Mouse (Mus musculus) liver, embryonic 15.5 days (tissue): Measurements from ENCODE around the gene Fam122a. TPM values are rescaled to one million over a fixed set of nuclear protein-coding genes. Genes with fewer than 3 reads are reported as not detected.

ENCODE experiments used
- ATAC-seq: fragments of 200-750 bp; cut with Nextera tagmentation; 2 replicates; pipeline ENCODE4 v1.8.0; 2017; ENCODE audit warnings: moderate number of reproducible peaks, mild to moderate bottlenecking, moderate library complexity; ENCODE audit not compliant: insufficient read depth
- H3K27ac ChIP-seq: fragments of 300-500 bp; sonication (generic); replicated peaks from 2 replicates; pipeline ENCODE4 v1.5.1; 2015; ENCODE audit warnings: mild to moderate bottlenecking, inconsistent platforms
- H3K27me3 ChIP-seq: fragments of 300-500 bp; sonication (generic); 2 replicates; pipeline ENCODE4 v1.6.1; 2015; ENCODE audit warnings: mild to moderate bottlenecking, inconsistent platforms
- H3K36me3 ChIP-seq: fragments of 300-500 bp; sonication (generic); replicated peaks from 2 replicates; pipeline ENCODE4 v1.6.1; 2015; ENCODE audit warnings: moderate library complexity, mild to moderate bottlenecking, inconsistent platforms
- H3K4me1 ChIP-seq: fragments of 300-500 bp; sonication (generic); replicated peaks from 2 replicates; pipeline ENCODE4 v1.6.1; 2015; ENCODE audit warnings: inconsistent platforms
- H3K4me2 ChIP-seq: fragments of 300-500 bp; sonication (generic); 2 replicates; pipeline ENCODE4 v1.6.1; 2015; ENCODE audit warnings: moderate library complexity, mild to moderate bottlenecking, inconsistent platforms
- H3K4me3 ChIP-seq: fragments of 300-500 bp; sonication (generic); replicated peaks from 2 replicates; pipeline ENCODE4 v1.5.1; 2015; ENCODE audit warnings: mild to moderate bottlenecking, inconsistent platforms
- H3K9ac ChIP-seq: fragments of 300-500 bp; sonication (generic); 2 replicates; pipeline ENCODE4 v1.6.1; 2015; ENCODE audit warnings: moderate library complexity, mild to moderate bottlenecking, inconsistent platforms
- H3K9me3 ChIP-seq: fragments of 300-500 bp; sonication (generic); replicated peaks from 2 replicates; pipeline ENCODE4 v1.6.1; 2016; ENCODE audit warnings: inconsistent platforms
- WGBS: fragments of 180-500 bp; shearing (Covaris S2); methylation state at CpG from one replicate; pipeline ENCODE4 v1.1.7; 2015; ENCODE audit warnings: mixed read lengths; ENCODE audit not compliant: insufficient replicate concordance; 5-methylcytosine and 5-hydroxymethylcytosine counted together
- polyA plus RNA-seq: library from polyadenylated mRNA; unstranded; fragments of >200 nt; fragmentation: Nextera tagmentation; extraction: Ambion mirVana; gene quantifications from 2 replicates; pipeline ENCODE4 v1.2.1, GENCODE M21; 2015

The Fam122a gene
- polyA plus RNA-seq, 1 experiment from 2014 or later = 25.7 TPM

DNA sequence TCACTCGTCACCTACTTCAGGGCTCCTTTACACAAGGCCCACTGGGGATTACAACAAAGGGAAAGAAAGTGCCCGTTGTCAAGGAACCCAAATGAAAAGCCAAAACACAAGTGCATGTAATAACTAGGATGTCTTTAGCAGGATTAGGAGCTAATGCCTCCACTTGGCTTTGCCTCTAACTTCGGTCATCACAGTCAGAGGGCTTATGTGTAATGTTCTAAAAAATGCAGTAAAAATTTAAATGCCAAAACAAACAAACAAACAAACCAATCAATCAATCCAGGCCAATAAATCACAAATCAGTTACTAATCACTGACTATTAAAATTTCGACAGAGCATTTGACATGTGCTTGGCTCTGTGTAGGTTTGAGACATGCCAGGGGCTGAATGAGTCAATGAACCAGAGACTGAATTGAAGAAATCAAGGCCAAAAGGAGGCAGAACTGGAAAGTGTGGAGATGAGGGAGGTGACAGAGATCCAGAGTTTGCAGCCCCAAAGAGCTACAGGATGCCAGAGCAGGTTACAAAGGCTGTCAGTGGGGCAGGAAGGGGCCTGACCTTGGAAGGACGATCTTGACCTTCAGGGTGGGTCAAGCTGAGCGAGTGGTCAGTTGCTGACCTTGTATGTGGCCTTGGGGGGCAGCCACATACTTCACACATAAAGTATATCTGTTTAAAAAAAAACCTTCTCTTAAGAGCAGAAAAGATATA lies 21.8 kb downstream of the Fam122a start:
- no peak for ATAC-seq
- Histone ChIP-seq H3K36me3 (no peaks in the 10 kb centered on the region), H3K9me3 (no peaks in the 10 kb centered on the region), H3K27ac (no peak overlapping the region), H3K27me3 (no peaks in the 10 kb centered on the region), H3K4me2 (no peak overlapping the region), H3K9ac (no peak overlapping the region), H3K4me1 (peaks cover 32% of the 10 kb centered on the region), H3K4me3 (no peak overlapping the region)
- WGBS = 68% methylated on average over 6 of the region's 6 CpGs

DNA sequence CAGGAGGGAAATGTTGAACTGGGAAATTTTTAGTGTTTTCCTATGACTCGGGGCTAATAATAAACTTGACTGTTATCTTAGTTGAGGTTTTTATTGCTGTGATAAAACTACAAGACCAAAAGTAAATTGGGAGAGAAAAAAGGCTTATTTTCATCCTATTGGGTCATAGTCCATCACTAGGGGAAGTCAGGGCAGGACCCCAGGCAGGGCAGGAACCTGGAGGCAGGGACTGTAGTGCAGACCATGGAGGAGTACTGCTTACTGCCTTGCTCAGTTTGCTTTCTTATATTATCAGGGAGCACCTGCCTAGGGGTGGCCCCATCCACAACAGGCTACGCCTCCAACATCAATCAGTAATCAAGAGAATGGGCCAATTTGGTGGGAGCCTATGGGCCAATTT lies 22.7 kb downstream of the Fam122a start:
- 45% methylated on average over 2 of the region's 2 CpGs for WGBS
- no peak overlapping the region for H3K4me2 ChIP-seq
- no peak for ATAC-seq

GRCm38 (mm10) chr19:24453379-24453778 lies 23.8 kb downstream of the Fam122a start:
- 82% methylated on average over 13 of the region's 13 CpGs for WGBS
- Histone ChIP-seq H3K27me3 (no peaks in the 10 kb centered on the region), H3K4me3 (no peak overlapping the region), H3K9ac (no peak overlapping the region), H3K36me3 (no peaks in the 10 kb centered on the region), H3K4me2 (no peak overlapping the region), H3K4me1 (peaks cover 32% of the 10 kb centered on the region), H3K9me3 (no peaks in the 10 kb centered on the region), H3K27ac (no peak overlapping the region)
- ATAC-seq = no peak

More for the DNA sequence above, 22.7 kb downstream of the Fam122a start:
- Histone ChIP-seq H3K9me3 (no peaks in the 10 kb centered on the region), H3K36me3 (no peaks in the 10 kb centered on the region), H3K27me3 (no peaks in the 10 kb centered on the region), H3K4me1 (peaks cover 32% of the 10 kb centered on the region), H3K9ac (no peak overlapping the region), H3K27ac (no peak overlapping the region), H3K4me3 (no peak overlapping the region)

DNA sequence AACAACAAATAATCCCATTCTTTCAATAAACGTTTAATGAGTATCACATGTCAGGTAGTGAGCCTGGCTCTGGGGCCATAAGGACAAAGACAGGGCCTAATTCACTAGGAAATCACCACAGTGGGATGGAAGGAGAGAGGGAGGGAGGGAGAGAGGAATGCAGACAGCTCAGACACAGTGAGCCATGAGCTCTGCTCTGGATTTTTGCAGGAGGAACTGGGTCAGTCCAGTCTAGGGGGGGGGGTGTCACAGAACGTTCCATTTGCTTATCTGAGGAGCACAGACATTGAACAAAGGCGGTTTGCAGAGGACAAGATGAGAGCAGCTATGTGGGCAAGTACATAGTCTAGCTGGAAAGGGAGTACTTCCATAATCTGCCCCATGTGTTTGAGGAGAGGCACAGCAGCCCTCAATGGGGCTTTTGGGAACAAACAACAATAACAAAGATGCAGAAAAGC lies 24.7 kb downstream of the Fam122a start:
- Histone ChIP-seq H3K4me3 (no peak overlapping the region), H3K27me3 (no peaks in the 10 kb centered on the region), H3K27ac (0 out of 2 replicates have a peak overlapping the region, but pooled peaks have one; percentile 33), H3K4me2 (peak overlapping the region; percentile 18; the same call in 1 of the 2 replicates), H3K4me1 (peaks cover 32% of the 10 kb centered on the region), H3K9me3 (no peaks in the 10 kb centered on the region), H3K36me3 (no peaks in the 10 kb centered on the region), H3K9ac (no peak overlapping the region)
- peak; percentile 82 for ATAC-seq
- 22% methylated on average over 3 of the region's 3 CpGs for WGBS

GRCm38 (mm10) chr19:24451626-24452025 lies 25.5 kb downstream of the Fam122a start:
- Histone ChIP-seq H3K4me1 (peaks cover 32% of the 10 kb centered on the region), H3K9ac (no peak overlapping the region), H3K4me2 (no peak overlapping the region), H3K27me3 (no peaks in the 10 kb centered on the region), H3K27ac (no peak overlapping the region), H3K4me3 (no peak overlapping the region), H3K9me3 (no peaks in the 10 kb centered on the region), H3K36me3 (no peaks in the 10 kb centered on the region)
- WGBS = 77% methylated on average over 3 of the region's 3 CpGs
- no peak for ATAC-seq

GRCm38 (mm10) chr19:24450740-24451139 lies 26.4 kb downstream of the Fam122a start:
- Histone ChIP-seq H3K4me3 (no peak overlapping the region), H3K36me3 (no peaks in the 10 kb centered on the region), H3K27me3 (no peaks in the 10 kb centered on the region), H3K27ac (no peak overlapping the region), H3K9ac (no peak overlapping the region), H3K4me1 (peaks cover 32% of the 10 kb centered on the region), H3K4me2 (no peak overlapping the region), H3K9me3 (no peaks in the 10 kb centered on the region)
- WGBS = 67% methylated on average over 8 of the region's 8 CpGs
- ATAC-seq = no peak

DNA sequence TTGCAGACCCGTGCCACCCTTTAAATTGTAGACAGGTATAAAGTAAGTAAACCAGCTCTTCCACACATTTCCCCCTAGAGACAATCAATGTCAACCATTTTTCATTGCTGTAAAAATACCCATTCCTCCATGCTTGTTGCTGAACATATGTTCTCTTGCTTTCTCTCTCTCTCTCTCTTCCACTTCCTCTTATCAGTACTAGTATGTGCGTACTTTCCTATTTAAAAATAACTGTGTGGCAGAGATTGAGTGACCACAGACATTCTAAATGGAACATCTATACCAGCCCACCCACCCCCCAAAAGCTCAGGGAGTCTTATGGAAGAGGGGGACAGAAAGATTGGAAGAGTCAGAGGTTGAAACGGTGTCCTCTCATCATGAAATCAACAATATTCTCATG lies 32.8 kb downstream of the Fam122a start:
- no peak for ATAC-seq
- H3K9ac ChIP-seq = no peak overlapping the region
- no peak overlapping the region for H3K4me3 ChIP-seq
- WGBS = 63% methylated on average over 3 of the region's 3 CpGs
- H3K9me3 ChIP-seq = no peaks in the 10 kb centered on the region
- H3K27me3 ChIP-seq = no peaks in the 10 kb centered on the region
- no peak overlapping the region for H3K4me2 ChIP-seq
- H3K27ac ChIP-seq = no peak overlapping the region
- H3K4me1 ChIP-seq = 0 out of 2 replicates have a peak, but pooled peaks cover 3% of the 10 kb centered on the region
- H3K36me3 ChIP-seq = no peaks in the 10 kb centered on the region; the same call in 1 of the 2 replicates

DNA sequence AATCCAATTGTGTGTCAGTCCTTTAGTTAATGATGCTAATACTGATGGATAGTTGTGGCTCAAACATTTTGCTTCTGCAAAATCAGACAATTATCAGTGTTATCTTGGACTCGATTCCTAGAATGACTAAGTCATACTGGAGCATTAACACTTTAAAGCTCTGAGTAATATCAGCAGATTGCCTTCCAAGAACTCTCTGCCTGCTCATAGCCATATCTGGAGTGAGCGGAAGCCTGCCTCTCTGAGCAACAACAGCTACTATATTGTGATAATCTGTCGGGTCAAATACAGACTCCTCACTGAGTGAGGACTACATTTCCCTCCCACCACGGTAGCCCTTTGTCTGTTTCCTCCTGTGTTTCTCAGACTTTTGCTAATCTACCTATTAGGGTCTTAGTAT lies 37.4 kb downstream of the Fam122a start:
- Histone ChIP-seq H3K4me1 (0 out of 2 replicates have a peak, but pooled peaks cover 3% of the 10 kb centered on the region), H3K4me3 (no peak overlapping the region), H3K36me3 (no peaks in the 10 kb centered on the region; the same call in 1 of the 2 replicates), H3K27me3 (no peaks in the 10 kb centered on the region), H3K9ac (no peak overlapping the region), H3K27ac (no peak overlapping the region), H3K4me2 (no peak overlapping the region), H3K9me3 (no peaks in the 10 kb centered on the region)
- no peak for ATAC-seq
- 26% methylated on average over 4 of the region's 4 CpGs for WGBS

DNA sequence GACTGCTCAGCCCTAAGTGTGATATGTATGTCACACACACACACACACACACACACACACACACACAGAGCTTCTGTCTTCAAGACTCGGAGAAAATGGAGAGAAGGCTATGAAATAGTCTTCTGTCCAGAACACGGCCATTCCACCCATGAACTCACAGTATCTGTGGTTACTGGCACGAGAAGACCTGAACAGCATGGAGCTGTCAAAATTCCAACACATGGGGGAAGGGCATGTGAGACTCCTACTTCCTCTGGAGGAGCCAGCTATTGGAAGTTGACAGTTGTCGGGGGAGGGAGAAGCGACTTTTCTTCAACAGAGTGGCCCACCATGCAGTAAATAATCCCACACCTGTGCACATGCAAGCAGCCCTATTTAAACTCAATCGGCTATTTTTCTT lies 42.9 kb downstream of the Fam122a start:
- 71% methylated on average over 6 of the region's 6 CpGs for WGBS
- Histone ChIP-seq H3K27me3 (no peaks in the 10 kb centered on the region), H3K9ac (no peak overlapping the region), H3K4me1 (no peaks in the 10 kb centered on the region), H3K4me3 (no peak overlapping the region), H3K9me3 (no peaks in the 10 kb centered on the region), H3K4me2 (no peak overlapping the region), H3K36me3 (no peaks in the 10 kb centered on the region), H3K27ac (no peak overlapping the region)
- ATAC-seq = no peak

GRCm38 (mm10) chr19:24432447-24432846 lies 44.7 kb downstream of the Fam122a start:
- H3K27ac ChIP-seq = no peak overlapping the region
- H3K4me3 ChIP-seq = no peak overlapping the region
- H3K4me2 ChIP-seq = no peak overlapping the region
- 44% methylated on average over 5 of the region's 5 CpGs for WGBS
- no peaks in the 10 kb centered on the region for H3K27me3 ChIP-seq
- H3K36me3 ChIP-seq = no peaks in the 10 kb centered on the region
- no peak overlapping the region for H3K9ac ChIP-seq
- no peaks in the 10 kb centered on the region for H3K4me1 ChIP-seq
- no peak for ATAC-seq
- H3K9me3 ChIP-seq = no peaks in the 10 kb centered on the region

GRCm38 (mm10) chr19:24431381-24431780 lies 45.8 kb downstream of the Fam122a start:
- WGBS = 72% methylated on average over 2 of the region's 2 CpGs
- Histone ChIP-seq H3K36me3 (no peaks in the 10 kb centered on the region), H3K4me2 (no peak overlapping the region), H3K27ac (0 out of 2 replicates have a peak overlapping the region, but pooled peaks have one; percentile 4), H3K9me3 (no peaks in the 10 kb centered on the region), H3K4me3 (no peak overlapping the region), H3K4me1 (0 out of 2 replicates have a peak, but pooled peaks cover 3% of the 10 kb centered on the region), H3K9ac (no peak overlapping the region), H3K27me3 (no peaks in the 10 kb centered on the region)
- ATAC-seq = no peak
